Mouse (Mus musculus) layer of hippocampus, postnatal 25 days (tissue): Measurements from ENCODE around the gene Trpm2. TPM values are rescaled to one million over a fixed set of nuclear protein-coding genes. Genes with fewer than 3 reads are reported as not detected.

Source experiments
- DNase-seq, 2 experiments: peaks; one replicate each; pipeline ENCODE4 v3.0.0; 2022; ENCODE audit warnings: mixed read lengths in 2 of 2, low spot score in 1 of 2; ENCODE audit errors: extremely low spot score in 1 of 2
- total RNA-seq, 2 experiments: library from RNA; stranded (reverse); gene quantifications; 2 replicates each; pipeline ENCODE4 v1.2.3; 2021

Trpm2 gene
- total RNA-seq, 2 experiments from 2014 or later, result 33.2 to 40.4 TPM

GRCm38 (mm10) chr10:77912605-77913004 lies 57.8 kb downstream of the Trpm2 start:
- no peak for DNase-seq

- peak; percentile 41 to 46 for DNase-seq
These were observed 67.3 kb downstream of the Trpm2 start for GRCm38 (mm10) chr10:77902894-77903715.

- DNase-seq, result peak; percentile 22 to 54
These were observed 68.0 kb downstream of the Trpm2 start, which contains the start of gene Lrrc3 for GRCm38 (mm10) chr10:77902211-77902893. Gene Lrrc3 (minus strand): TSS chr10:77902536.

GRCm38 (mm10) chr10:77901871-77902210 lies 68.5 kb downstream of the Trpm2 start:
- peak in 1 of 2 experiments; percentile 12 for DNase-seq

GRCm38 (mm10) chr10:77900903-77901818 lies 69.2 kb downstream of the Trpm2 start:
- DNase-seq, result no peak

GRCm38 (mm10) chr10:77900126-77900525 lies 70.2 kb downstream of the Trpm2 start:
- DNase-seq, result no peak

- no peak for DNase-seq
These were observed 74.8 kb downstream of the Trpm2 start for GRCm38 (mm10) chr10:77895562-77895961.

- no peak for DNase-seq
These were observed 79.3 kb downstream of the Trpm2 start for GRCm38 (mm10) chr10:77890987-77891565.

GRCm38 (mm10) chr10:77886007-77886747 lies 84.2 kb downstream of the Trpm2 start:
- no peak for DNase-seq

- no peak for DNase-seq
These were observed 87.8 kb downstream of the Trpm2 start for GRCm38 (mm10) chr10:77882553-77882952.

- no peak for DNase-seq
These were observed 90.1 kb downstream of the Trpm2 start for GRCm38 (mm10) chr10:77880305-77880704.

GRCm38 (mm10) chr10:77878985-77879384 lies 91.4 kb downstream of the Trpm2 start:
- peak in 1 of 2 experiments; percentile 53 for DNase-seq

GRCm38 (mm10) chr10:77869651-77870050 lies 100.7 kb downstream of the Trpm2 start:
- DNase-seq, result no peak

GRCm38 (mm10) chr10:77867546-77867945 lies 102.8 kb downstream of the Trpm2 start:
- DNase-seq, result no peak

- no peak for DNase-seq
These were observed 105.6 kb downstream of the Trpm2 start for GRCm38 (mm10) chr10:77864762-77865143.

- no peak for DNase-seq
These were observed 106.1 kb downstream of the Trpm2 start for GRCm38 (mm10) chr10:77864067-77864761.

GRCm38 (mm10) chr10:77861675-77862074 lies 108.7 kb downstream of the Trpm2 start, which contains the start of gene Gm3285:
Gene Gm3285 (plus strand): TSS chr10:77861975.
- no peak for DNase-seq
